ENCODE assay signal across 27 mouse cellular contexts in the genomic region with DNA sequence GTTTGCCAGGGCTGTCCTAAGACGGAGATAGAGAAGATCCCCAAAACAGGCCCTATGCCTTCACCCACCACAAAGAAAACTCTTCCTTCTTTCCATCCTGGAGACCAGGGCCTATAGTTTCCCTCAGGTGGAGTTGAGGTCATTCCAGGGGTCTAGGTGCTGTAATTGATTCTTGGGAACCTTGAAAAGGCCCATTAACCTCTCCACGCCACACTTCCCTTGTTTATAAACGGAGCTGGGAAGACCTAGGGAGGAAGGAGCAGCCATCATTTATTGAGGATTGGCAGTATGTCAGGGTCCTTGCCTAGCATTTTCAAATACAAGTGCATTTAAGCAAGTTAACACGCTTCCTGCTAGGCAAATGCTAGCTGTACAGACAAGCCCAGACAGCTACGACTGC. TPM values are rescaled to one million over a fixed set of nuclear protein-coding genes. Genes with fewer than 3 reads are reported as not detected.
"Had no signal": no experiment of that assay in that cellular context is flagged by ENCODE, and none has a peak within 500 bp of the region (broad histone marks: within the 10 kb centered on the region; RNA-seq: fewer than 3 reads in every experiment).

No protein-coding gene starts in this region.

- H3K4me1 ChIP-seq: heart, embryonic 13.5 days; heart, embryonic 15.5 days; hindbrain, embryonic 12.5 days; hindbrain, embryonic 15.5 days; limb, embryonic 13.5 days; limb, embryonic 15.5 days; liver, embryonic 12.5 days had no signal

- H3K4me3 ChIP-seq: heart, adult 2 months; heart, embryonic 13.5 days; heart, embryonic 15.5 days; hindbrain, embryonic 12.5 days; hindbrain, embryonic 15.5 days; limb, embryonic 13.5 days; limb, embryonic 15.5 days; liver, embryonic 12.5 days had no signal

- H3K9ac ChIP-seq: forebrain, postnatal 0 days; heart, embryonic 13.5 days; heart, embryonic 15.5 days; hindbrain, embryonic 12.5 days; hindbrain, embryonic 15.5 days; limb, embryonic 13.5 days; limb, embryonic 15.5 days; liver, embryonic 12.5 days; liver, embryonic 14.5 days had no signal

- H3K9me3 ChIP-seq: heart, embryonic 13.5 days; heart, embryonic 15.5 days; hindbrain, embryonic 12.5 days; hindbrain, embryonic 15.5 days; limb, embryonic 13.5 days; limb, embryonic 15.5 days; liver, embryonic 12.5 days had no signal

- H3K27ac ChIP-seq: heart, adult 2 months; heart, embryonic 13.5 days; heart, embryonic 15.5 days; hindbrain, embryonic 12.5 days; hindbrain, embryonic 15.5 days; hindbrain, postnatal 0 days; limb, embryonic 13.5 days; limb, embryonic 15.5 days; liver, embryonic 12.5 days; liver, embryonic 14.5 days had no signal

- H3K36me3 ChIP-seq: heart, embryonic 13.5 days; heart, embryonic 15.5 days; hindbrain, embryonic 12.5 days; hindbrain, embryonic 15.5 days; limb, embryonic 13.5 days; limb, embryonic 15.5 days; liver, embryonic 12.5 days had no signal

- H3K4me2 ChIP-seq: heart, embryonic 11.5 days; heart, embryonic 13.5 days; heart, embryonic 15.5 days; hindbrain, embryonic 12.5 days; hindbrain, embryonic 15.5 days; limb, embryonic 13.5 days; limb, embryonic 15.5 days; liver, embryonic 12.5 days had no signal

- H3K27me3 ChIP-seq: heart, embryonic 13.5 days; heart, embryonic 15.5 days; hindbrain, embryonic 12.5 days; hindbrain, embryonic 15.5 days; limb, embryonic 13.5 days had no signal

- ATAC-seq: forebrain, postnatal 0 days; hindbrain, postnatal 0 days; intestine, embryonic 16.5 days; liver, embryonic 12.5 days had no signal

- DNase-seq: forebrain, postnatal 0 days; gastrocnemius, postnatal 14 days; gastrocnemius, postnatal 36 days; heart, adult 2 months; heart, postnatal 14 days; heart, postnatal 36 days; kidney, adult 11 months; kidney, adult 8-10 months; kidney, postnatal 10 days; layer of hippocampus, adult 9-11 months; layer of hippocampus, postnatal 36 days; left cerebral cortex, postnatal 4 days; lung, adult 18-20 months had no signal

RNA-seq across cellular contexts. Expression of gene Syndig1l, which starts 28.8 kb away (rescaled TPM):
- polyA plus RNA-seq: heart, adult 2 months; heart, embryonic 11.5 days; heart, embryonic 13.5 days; heart, embryonic 15.5 days; heart, postnatal 0 days; limb, embryonic 11.5 days; limb, embryonic 13.5 days; limb, embryonic 15.5 days; liver, adult 2 months; liver, embryonic 12.5 days had no signal
